Mouse (Mus musculus) kidney, adult 18-20 months (tissue): ENCODE results near the gene Gm20388.

Source experiments
- DNase-seq: peaks from one replicate; pipeline ENCODE4 v3.0.0; 2021

The Gm20388 gene

DNA sequence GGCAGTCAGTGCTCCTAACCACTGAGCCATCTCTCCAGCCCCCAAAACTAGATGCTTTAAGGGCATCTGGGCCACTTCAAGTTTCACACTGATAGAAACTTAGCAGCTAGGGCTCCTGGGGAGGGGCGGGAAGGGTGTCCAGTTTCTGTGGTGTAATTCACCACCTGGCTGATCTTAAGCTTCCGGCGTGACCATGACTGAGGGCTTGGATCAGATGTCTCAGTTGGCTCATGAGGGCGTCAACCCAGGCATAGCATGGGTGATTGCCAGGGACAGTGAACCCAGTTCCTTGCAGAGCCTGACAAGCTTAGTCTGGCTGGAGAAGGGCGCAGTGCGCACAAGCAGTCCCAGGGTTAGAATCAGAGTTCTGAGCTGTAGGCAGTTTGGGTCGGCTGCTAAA, 868.5 kb downstream of the Gm20388 start:
- DNase-seq, result no peak

DNA sequence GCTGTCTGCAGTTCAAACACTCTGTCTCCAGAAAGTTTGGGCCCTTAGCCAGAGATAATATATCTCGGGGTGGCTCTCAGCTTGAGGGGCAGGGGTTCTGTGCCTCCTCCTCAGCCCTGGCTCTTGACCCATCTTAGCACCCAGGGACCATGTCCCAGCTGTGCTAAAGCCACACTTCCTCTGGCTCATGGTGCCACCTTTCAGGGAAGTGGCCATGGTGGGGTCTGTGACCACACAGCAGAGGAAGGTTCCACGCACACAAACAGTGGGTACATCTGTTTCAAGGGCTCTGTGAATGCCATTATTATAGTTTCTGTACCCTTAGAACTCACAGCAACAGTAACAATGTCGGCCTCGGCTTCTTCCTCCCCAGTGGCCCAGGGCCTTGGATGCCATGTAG, 873.1 kb downstream of the Gm20388 start:
- DNase-seq, result no peak

DNA sequence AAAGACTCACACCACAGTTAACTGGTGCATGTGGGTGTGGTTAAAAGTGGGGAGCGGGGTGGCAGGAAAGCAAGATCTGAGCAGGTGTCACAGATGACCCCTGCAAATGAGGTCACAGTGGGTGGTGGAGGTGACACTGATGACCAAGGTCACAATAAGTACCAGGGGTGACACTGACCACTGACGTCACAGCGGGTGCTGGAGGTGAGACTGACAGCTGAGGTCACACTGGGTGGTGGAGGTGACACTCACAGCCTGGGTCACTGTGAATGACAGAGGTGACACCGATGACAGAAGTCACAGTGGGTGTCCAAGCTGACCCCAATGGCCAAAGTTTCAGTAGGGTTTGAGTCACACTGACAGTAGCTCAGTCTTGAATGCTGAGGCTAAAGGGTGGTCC, 876.1 kb downstream of the Gm20388 start:
- DNase-seq, result no peak

DNA sequence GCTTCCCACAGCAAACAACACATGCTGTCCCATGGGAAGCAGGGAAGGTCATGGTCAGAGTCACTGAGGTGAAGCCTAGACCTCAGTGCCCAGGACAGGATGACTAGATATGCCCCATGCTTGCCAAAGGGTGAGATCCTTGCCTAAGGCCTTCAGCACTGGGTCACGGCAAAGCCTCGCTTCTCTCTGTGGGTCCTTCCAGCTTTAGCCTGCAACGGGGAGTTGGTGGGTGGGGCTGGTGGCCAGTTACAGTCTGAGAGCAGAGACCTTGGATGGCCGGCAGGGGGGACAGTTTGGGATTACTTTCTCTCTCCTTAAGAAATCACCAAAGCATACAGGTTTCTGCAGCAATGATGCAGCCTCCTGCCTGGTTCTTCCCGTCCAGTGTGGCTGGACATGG, 877.0 kb downstream of the Gm20388 start:
- DNase-seq, result no peak

DNA sequence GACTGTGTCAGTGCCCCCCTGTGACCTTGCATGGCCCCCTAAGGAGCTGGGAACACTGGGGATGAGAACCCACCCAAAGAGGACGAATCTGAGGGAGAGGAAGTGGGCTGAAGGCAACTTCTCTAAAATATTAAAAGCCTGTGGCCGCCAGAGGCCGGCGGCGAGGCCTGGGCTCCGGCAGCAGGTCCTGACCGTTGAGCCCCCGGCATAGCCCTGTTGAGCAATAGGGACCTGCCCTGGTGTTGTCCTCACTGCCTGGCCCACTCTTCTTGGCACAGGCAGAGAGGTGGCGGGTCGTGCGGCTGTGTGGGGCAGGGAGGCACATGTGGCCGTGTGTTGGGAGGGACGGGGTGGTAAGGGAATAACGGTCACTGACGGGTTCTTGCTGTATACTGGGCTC, 882.1 kb downstream of the Gm20388 start:
- DNase-seq, result no peak

DNA sequence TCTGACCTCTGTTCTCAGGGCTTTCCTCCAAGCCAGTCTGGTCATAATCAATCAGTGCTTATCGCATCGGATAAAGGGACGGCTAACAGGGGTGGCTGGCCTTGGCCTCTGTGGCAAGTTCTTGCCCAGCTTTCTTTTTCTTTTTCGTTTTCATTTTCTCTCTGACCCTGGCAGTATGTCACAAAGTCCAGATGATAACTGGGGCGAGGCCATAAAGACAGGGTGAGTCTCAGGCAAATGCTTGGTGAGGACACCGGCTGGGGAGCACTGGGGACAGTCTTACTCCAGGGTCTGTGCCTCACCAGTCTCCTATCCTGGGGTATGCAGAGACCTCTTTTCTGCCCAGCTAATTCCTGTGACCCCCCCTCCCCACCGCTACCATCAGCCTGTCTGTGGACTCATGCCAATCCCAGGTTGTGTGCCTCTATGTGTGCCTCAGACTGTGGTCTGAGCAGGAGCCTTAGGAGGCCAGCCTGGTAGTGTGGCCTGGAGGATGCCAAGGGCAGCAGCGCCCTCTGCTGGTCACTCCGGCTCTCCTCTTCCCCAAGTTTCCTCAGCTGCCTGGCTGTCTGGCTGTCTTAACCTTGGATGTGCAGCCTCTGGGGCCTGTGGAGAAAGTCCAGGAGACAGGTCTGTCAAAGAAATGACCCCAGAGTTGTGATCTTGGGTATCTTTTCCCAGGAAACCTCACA, 885.4 kb downstream of the Gm20388 start:
- DNase-seq, result peak; percentile 86

DNA sequence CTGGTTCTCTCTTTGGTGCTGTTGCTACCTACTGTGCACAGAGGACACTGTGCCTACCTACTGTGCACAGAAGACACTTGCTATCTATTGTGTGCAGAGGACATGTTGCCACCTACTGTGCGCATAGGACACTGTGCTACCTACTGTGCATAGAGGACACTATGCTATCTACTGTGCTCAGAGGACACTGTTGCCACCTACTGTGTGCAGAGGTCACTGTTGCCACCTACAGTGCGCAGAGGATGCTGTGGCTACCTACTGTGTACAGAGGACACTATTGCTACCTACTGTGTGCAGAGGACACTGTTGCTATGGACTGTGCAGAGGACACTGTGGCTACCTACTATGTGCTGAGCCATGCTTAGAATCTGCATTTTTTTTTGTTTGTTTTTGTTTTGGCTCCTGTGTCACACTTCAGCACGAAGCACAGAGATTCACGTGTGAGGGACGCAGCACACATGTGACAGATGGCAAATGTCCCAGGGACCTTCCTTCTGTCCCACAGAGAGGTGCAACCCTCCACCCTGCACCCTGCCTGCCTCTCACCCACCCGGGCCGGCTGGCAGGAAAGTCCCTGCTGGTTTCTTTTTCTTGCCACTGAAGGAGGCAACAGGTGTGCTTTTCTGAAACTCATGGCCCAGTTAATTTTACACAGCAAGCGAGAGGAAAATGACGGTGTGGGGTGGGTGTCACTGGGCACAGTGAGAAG, 886.5 kb downstream of the Gm20388 start:
- DNase-seq, result no peak

DNA sequence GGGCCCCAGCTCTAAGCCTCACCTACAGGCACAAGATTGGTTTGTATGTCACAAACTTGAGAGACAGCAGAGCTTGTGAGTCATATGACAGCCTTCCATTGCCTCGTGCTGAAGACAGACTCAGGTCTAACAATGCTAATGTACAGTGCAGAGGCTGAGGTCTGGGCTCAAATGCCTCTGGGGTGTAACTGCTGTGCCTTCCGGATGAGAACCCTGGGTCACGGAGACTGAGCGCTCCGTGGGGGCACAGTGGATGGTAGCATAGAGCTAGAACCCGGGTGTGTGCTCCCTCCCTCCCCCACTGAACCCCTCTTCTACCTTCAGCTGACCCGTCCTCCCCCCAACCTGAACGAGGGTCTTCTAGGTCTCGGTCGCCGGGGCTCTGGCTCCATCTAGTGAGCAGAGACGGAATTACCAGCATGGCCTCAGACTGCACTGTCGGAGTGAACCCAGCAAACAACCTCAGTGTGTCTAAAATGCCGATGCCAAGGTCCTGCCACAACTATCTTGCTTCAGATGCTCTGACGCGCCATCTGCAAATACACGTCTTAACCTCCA, 889.7 kb downstream of the Gm20388 start:
- peak; percentile 77 for DNase-seq

DNA sequence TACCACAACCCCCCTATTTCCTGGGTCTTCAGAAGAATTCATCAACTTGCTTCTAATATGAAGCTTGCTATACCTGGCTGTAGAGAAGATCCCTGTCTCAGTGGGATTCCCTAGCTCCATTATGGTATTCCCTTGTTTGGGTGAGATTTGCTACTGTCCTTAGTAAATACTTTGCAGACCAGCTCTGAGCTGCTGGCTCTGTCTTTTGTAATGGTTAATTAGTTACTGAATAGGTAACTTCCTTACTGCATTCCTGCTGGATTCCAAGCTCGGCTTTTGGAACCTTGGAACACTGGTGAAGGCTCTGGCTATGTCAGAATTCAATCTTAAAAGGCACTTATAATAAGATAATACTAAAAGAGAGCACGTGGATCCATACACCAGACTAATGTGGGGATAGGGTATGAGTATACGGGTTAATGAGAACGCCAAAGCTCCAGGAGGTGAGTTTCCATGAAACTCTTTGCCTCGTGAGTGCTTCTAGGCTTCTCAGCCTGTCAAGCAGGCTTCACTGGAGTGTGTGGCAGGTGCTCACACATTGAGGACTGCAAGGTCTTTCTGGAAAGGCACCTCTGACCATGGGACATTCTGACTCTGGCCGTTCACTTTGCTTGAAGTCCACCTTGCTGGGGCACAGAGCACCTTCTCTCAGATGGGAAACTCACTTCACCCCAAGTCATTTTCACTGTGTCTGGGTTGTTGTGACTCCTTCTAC, 893.2 kb downstream of the Gm20388 start:
- DNase-seq, result peak; percentile 63

DNA sequence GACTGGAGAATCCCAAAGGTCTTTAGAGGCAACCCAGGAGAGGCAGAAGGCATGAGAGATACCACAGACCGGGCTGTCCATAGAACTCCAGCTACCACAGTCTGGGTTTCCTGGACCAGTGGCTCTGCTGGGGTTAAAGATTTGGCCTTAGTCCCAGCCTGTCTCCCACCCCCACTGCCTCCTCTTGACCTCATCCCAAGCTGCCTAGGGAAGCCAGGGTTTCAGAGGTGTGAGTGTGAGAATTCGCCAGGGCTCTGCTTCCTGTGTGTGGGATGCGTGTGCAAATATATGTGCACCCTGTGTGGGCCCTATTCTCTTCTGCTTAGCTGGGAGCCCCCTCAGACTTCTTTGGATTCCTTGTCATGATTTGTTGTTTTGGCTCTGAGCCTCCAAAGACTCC, 894.1 kb downstream of the Gm20388 start:
- no peak for DNase-seq

DNA sequence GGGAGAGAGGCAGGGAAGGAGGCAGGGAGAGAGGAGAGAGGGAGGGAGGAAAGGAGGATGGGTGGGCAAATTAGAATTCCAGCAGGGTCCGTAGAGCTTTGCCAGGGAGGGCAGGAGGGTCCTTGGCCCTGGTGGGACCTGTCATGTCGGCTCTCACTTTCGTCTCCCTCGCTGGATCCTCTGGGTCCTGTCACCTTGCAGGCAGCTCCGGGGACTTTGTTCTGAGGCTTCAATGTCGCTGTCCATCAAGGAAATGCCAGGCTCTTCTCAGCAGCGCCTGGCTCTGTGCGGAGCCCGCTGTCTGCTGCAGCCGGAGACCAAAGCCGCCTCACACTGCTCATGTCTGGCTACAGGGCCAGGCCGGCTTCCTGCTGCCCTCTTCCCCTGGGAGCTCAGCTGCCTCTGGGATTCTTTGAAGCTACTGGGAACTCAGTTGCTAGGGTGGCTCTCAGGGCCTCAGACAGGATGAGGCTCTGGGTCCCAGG, 896.2 kb downstream of the Gm20388 start:
- no peak for DNase-seq

DNA sequence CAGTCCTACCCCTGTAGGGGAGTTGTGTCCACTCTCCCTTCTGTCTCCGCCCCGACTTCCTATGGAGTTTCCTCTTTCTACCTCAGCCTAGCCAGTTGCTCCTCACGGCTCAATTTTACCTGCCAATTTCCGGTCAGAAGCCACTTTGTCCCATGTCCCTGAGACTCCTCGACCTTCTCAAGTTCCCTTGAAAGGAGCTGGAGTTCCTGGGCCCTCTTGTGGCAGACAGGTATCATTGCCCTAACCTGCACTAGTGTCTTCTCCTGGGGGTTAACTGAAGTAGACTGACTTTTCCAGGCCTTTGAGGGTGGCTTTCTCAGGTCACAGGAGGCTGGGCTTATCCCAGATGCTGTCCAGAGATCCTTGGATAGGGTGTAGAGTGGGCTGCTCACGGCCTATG, 897.1 kb downstream of the Gm20388 start:
- DNase-seq, result peak; percentile 52

DNA sequence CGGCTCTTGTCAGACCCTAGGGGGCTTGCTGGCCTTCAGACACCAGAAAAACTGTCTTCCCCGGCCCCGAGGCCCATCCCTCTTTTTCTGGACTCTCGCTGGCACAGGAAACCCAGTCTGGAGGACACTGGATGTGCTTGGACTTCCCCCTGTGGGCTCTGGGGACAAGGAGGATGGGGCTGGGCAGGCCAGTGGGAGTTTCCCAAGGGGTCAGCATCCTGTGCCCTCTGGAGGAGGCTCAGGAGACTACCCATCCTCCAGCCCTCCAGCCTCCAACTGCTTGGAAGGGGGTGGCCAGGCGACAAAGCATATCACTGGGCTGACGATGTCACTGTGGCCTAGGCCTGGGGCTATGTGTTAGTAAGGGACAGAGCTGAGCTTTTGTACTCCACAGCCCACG, 898.4 kb downstream of the Gm20388 start:
- DNase-seq, result no peak

DNA sequence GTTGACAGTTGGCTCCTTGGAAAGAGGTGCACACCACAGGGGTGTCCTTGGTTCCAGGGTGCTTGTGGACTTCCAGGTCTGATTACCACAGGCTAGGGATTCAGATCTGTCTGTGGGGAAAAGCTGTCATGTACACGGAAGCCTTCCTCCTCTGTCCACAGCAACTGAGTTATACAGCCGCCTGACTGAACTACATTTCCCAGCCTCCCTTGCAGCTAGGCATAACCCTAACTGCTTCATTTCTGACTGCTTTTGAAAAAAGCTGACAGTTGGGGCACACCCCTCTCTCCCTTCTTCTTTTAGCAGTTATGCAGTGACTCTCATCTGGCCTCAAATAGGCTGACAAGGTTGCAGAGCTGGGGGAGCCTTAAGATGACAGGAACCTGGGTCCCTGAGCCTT, 901.3 kb downstream of the Gm20388 start:
- no peak for DNase-seq

DNA sequence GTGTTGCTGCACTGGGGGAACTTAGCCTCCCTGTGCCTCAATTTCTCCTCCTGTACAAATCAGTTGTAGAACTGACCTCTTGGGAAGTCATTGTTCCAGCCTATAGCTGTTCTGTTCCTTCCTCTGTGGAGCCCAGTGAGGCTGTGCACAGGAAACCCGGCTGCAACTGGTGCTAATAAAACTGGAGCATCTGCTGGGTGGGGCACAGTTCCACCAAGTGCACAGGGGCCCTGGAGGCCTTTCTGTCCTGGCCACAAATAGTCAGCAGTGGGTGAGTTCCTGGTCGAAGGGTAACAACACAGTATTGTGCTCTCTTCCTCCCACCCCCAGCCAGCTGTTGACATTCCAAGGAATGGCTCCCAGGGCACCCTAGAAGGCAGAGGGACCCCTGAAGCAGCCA, 902.4 kb downstream of the Gm20388 start:
- DNase-seq, result no peak

DNA sequence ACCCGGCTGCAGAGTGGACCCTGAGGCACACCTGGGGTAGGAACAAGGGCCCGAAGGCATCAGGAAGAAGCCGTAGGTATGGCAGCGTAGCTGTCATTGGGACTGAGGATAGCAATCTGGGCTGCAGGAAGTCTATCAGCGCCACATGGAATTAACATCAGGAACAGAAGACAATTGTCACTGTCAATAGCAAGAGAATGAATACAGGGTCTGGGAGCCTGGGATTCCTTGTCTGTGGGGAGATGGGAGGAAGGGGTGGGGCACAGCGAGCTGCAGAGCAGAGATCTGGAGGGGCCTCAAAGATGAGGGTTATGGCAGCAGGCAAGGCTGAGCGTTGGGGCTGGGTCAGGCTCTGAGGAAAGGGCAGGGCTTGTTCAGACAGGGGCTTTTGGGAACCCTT, 903.2 kb downstream of the Gm20388 start:
- no peak for DNase-seq

DNA sequence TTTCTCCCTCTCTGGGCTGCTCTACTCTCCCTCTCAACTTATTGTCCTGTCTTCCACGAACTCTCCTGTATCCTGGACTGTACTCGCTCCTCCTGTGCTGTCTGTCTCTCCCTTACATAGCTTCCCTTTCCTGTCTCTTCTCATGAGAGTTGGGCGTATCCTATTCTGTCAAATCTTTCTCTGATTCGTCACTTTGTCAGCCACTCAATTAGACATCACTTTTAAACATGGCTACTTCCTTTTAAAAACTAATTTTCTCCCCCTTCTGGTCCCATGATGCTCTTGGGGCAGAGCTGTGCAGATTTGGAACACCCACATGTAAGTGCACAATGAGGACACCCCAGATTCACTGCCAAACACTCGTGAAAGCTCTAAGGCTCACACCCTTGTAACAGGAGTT, 905.7 kb downstream of the Gm20388 start:
- no peak for DNase-seq

DNA sequence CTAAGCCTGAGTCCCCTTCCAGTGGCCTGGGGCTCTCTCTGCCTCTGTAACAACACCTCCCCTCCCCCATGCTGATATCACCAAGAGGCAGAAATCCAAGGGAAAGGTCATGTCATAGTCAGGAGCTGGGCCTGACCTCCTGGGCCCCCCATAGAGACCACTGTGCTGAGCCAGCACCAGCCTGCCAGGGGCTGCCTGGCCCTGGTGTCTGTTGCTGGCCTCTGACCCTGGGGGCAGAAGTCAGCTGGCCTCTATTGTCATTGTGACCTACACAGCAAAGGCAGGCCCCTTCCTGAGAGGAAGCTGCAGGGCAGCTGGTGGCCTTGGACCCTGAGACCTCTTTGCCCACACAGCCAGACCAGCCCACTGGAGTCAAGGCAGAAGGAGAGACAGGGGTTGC, 909.3 kb downstream of the Gm20388 start:
- no peak for DNase-seq

DNA sequence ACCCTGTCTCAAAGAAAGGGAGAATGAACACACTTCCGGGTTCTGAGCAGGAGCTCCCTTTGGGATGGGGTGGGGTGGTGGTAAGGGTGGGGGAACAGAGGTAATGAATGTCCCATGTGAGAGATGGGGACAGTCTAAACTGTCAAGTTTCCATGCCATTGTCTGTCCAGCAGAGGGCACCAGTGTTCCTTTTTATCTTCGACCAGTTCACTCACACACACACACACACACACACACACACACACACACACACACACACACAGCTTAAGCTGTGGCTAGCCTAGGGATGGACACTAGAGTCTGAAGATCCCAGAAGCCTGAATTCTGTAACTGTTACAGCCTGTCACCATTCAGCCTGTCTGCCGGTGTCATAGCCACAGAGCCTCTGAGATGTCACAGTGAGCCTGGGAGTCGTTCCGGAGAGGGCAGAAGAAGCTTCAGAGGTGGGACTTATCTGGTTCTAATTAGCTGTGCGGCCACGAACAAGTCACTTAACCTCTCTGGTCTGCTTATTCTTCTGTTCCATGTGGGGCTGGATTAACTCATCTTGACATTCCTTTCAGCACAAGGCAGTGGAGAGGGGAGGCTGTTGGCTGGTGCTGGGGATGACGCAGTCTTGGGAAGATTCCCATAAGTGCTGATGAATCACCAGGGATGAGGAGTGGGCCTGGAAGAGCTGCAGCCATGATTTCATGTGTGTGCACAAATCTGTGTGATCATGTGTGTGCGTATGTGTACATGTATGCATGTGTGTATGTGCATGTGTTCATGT, 910.9 kb downstream of the Gm20388 start:
- DNase-seq, result peak; percentile 54

DNA sequence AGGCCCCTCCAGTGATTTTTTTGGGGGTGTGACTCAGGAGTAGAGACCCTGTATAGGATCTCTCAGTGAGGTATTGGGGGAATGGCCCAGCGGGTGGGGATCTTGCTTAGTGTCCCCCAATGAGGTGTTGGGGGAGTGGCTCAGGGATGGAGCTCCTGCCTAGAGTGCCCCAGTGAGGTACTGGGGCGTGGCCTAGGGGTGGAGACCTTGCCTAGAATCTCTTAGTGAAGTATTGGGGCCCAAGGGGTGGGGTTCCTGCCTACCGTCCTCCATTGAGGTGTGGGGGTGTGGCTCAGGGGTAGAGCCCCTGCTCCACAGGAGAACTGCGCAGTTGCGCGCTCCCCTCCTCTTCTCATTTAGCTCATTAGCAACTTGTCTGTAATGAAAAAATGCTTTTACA, 912.7 kb downstream of the Gm20388 start:
- no peak for DNase-seq

DNA sequence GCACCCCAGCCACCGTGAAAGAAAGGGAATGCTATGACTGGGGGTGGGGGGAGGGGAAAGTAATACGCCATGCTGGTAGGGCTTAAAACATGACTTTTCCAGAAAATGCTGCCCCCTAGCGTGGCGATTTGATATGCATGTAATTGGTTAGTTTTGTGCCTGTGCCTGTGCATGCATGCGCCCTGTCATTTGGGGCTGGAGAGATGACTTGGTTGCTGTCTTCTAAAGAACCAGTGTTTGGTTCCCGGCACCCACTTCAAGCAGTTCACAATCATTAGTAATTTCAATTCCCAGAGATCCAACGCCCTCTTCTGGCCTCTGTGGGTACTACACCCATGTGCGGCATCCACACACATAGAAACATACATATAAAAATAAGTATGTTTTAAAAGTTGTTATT, 913.2 kb downstream of the Gm20388 start:
- no peak for DNase-seq

DNA sequence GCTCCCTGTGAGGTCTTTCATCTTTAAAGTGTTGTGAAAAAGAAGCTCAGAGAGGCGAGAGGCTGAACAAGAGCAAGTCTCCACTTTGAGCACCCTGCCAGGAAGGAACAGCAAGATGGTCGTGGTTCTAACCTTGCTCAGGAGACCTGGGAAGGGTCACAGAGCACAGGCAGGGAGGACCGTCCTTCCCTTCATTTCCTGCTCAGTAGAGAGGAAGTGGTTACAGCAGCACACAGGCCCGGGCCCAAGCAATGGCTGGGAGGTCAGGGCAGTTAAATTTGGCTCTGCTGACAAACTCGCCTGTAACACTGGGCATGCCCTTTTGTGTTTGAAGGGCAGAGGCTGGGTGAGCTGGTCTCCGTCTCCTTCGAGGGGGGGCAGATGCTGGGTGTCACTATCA, 914.0 kb downstream of the Gm20388 start:
- DNase-seq, result no peak

DNA sequence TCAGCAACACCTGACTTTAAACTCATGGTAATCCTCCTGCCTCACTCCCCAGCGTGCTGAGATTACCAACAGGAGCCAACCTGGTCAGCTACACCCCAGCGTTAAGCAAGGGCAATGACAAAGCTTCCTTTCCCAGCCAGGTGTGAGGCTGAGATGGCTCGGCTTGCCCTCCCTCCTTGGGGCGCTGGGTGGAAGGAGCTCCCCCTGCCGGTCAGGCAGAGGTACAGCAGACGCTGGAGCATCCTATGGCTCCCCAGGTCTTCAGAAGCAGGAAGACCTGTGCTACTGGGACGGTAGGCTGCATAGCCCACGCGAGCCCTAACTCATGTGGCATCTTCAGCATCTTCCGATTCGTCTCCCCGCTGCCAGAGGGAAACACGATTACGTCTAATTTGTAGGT, 917.6 kb downstream of the Gm20388 start:
- peak; percentile 15 for DNase-seq
